Mouse (Mus musculus): ENCODE results near the gene Syngr1.

DNA sequence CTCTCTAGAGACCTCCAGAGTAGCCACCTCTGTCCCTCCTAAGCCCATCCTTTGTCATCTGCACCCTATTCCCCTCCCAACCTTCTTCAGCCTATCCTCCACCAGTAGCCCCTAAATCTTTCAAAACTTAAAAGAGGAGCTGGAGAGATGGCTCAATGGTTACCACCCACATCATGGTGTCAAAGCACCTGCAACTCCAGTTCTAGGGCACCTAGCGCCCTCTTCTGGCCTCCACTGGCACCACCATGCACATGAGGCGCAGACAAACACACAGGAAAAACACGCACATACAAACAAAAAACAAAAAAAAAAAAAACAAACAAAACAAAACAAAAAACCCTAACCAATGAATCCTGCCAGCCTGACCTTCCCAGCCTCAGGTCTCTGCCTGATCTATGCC, 24.6 kb upstream of the Syngr1 start:
- TF ChIP-seq CTCF (IDR thresholded peaks at IDR 0.05; ENCODE audit: borderline replicate concordance, extremely low read depth, insufficient read depth, insufficient read length) (peak; percentile 45; the same call in 1 of the 2 replicates), POLR2A (IDR thresholded peaks at IDR 0.05; ENCODE audit: borderline replicate concordance, extremely low read depth, insufficient read depth, insufficient read length, poor library complexity, severe bottlenecking) (no peak)

Measured in brain, embryonic 14.5 days (tissue).